Mouse (Mus musculus): ENCODE measurements at regions not wholly inside any gene's neighbourhood (a gene's known extent, or its start where the extent isn't known, plus 50 kb on each side); places are given as distances from the start of the nearest gene placed in this dataset.

GRCm38 (mm10) chr11:90100161-90100560, 70.0 kb downstream of the Tmem100 start:
- TF ChIP-seq CTCF (IDR thresholded peaks at IDR 0.05) (no peak), EP300 (IDR thresholded peaks at IDR 0.05) (no peak)
